Mouse (Mus musculus) neural tube, embryonic 13.5 days (tissue): ENCODE measurements around the gene Olfr434. TPM values are rescaled to one million over a fixed set of nuclear protein-coding genes. Genes with fewer than 3 reads are reported as not detected.
"Not testable (repeated sequence)": the region's sequence is repeated elsewhere in the genome, so short reads cannot be mapped to it uniquely, and the experiment has no call there.

ENCODE experiments used
- ATAC-seq: fragments of 200-750 bp; cut with Nextera tagmentation; 2 replicates; pipeline ENCODE4 v1.8.0; 2017; ENCODE audit warnings: low read depth, mild to moderate bottlenecking, moderate TSS enrichment, moderate library complexity
- H3K27ac ChIP-seq: fragments of 300-500 bp; sonication (generic); replicated peaks from 2 replicates; pipeline ENCODE4 v1.5.1; 2015; ENCODE audit warnings: moderate library complexity, mild to moderate bottlenecking, inconsistent platforms
- H3K27me3 ChIP-seq: fragments of 300-500 bp; sonication (generic); 2 replicates; pipeline ENCODE4 v1.6.1; 2015; ENCODE audit warnings: mild to moderate bottlenecking, inconsistent platforms
- H3K36me3 ChIP-seq: fragments of 300-500 bp; sonication (generic); 2 replicates; pipeline ENCODE4 v1.6.1; 2015; ENCODE audit warnings: mild to moderate bottlenecking, inconsistent platforms
- H3K4me1 ChIP-seq: fragments of 300-500 bp; sonication (generic); replicated peaks from 2 replicates; pipeline ENCODE4 v1.6.1; 2015; ENCODE audit warnings: inconsistent platforms
- H3K4me2 ChIP-seq: fragments of 300-500 bp; sonication (generic); 2 replicates; pipeline ENCODE4 v1.6.1; 2015; ENCODE audit warnings: inconsistent platforms, mild to moderate bottlenecking, moderate library complexity
- H3K4me3 ChIP-seq: fragments of 300-500 bp; sonication (generic); 2 replicates; pipeline ENCODE4 v1.5.1; 2015; ENCODE audit warnings: mild to moderate bottlenecking, inconsistent platforms
- H3K9ac ChIP-seq: fragments of 300-500 bp; sonication (generic); 2 replicates; pipeline ENCODE4 v1.6.1; 2015; ENCODE audit warnings: moderate library complexity, mild to moderate bottlenecking, inconsistent platforms
- H3K9me3 ChIP-seq: fragments of 300-500 bp; sonication (generic); 2 replicates; pipeline ENCODE4 v1.6.1; 2016; ENCODE audit warnings: inconsistent platforms
- WGBS: fragments of 180-500 bp; shearing (Covaris S2); methylation state at CpG from one replicate; pipeline ENCODE4 v1.1.7; 2015; 5-methylcytosine and 5-hydroxymethylcytosine counted together
- polyA plus RNA-seq: library from polyadenylated mRNA; unstranded; fragments of >200 nt; fragmentation: Nextera tagmentation; extraction: Ambion mirVana; gene quantifications from 2 replicates; pipeline ENCODE4 v1.2.1, GENCODE M21; 2015

Olfr434 gene
- not detected in 2 replicates for polyA plus RNA-seq

DNA sequence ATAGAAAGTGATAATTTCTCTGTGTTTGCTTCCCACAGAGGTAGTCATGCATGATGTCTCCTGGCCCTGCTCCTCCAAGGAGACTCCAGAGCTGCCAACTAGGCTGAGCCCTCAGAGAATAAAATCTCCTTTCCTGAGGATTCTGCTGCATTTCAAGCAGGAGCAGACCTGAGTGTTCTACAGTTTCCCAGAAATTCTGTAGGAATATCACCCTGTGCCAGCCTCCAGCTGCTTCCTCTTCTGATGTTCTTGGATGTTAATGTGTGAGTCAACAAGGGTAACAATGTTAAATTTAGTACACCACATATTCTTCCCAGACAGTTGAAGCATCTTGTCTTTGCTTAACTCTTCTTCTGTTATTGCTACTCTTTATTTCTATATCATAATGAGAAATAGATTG, at the start of gene Olfr434:
Olfr434 (plus strand) TSS at position 149 of the 400 bp plus-strand sequence.
- not testable (repeated sequence) for H3K4me3 ChIP-seq, H3K4me2 ChIP-seq, H3K36me3 ChIP-seq, ATAC-seq, H3K9ac ChIP-seq, H3K27me3 ChIP-seq, H3K4me1 ChIP-seq, H3K9me3 ChIP-seq, H3K27ac ChIP-seq

DNA sequence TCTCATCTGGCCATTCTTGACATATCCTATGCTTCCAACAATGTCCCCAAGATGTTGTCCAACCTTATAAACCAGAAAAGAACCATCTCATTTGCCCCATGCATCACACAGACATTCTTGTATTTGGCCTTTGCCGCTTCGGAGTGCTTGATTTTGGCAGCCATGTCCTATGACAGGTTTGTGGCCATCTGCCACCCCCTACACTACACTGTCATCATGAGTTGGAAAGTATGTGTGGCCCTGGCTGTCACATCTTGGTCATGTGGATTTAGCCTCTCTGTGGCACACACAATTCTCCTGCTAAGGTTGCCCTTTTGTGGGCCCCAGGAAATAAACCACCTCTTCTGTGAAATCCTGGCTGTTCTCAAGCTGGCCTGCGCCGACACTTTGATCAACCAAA, 45.6 kb upstream of the Olfr434 start:
- WGBS = 98% methylated on average over 4 of the region's 4 CpGs
- no peak overlapping the region for H3K9ac ChIP-seq
- no peaks in the 10 kb centered on the region for H3K9me3 ChIP-seq
- no peaks in the 10 kb centered on the region for H3K36me3 ChIP-seq
- H3K27me3 ChIP-seq = no peaks in the 10 kb centered on the region
- no peak overlapping the region for H3K4me3 ChIP-seq
- no peak overlapping the region for H3K4me2 ChIP-seq
- no peaks in the 10 kb centered on the region for H3K4me1 ChIP-seq
- no peak for ATAC-seq
- H3K27ac ChIP-seq = no peak overlapping the region

DNA sequence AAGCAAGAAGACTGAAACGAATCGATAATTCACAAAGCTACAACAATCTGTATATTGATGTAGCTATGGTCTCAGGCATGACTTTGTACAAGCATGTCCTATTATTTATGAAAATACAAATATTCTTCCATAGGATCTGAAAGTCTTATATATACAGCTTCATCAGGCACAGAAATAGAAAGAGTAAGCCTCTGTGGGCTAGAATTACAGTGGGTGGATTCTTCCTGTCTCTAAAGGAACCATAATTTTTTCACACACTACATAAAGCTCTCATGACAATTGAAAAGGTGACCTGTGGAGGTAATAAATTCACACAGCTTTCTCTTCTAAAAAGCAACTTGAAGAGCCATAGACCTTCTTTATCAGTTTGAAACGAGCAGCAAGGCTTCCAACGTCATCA, 41.0 kb upstream of the Olfr434 start, which contains the start of gene Olfr13:
Olfr13 (plus strand) TSS at position 301 of the 400 bp plus-strand sequence.
- 72% methylated on average over 4 of the region's 4 CpGs for whole genome bisulfite sequencing
- no peak within 1 kb of the TSS for H3K4me3 ChIP-seq
- no peaks in the 10 kb centered on the region for H3K27me3 ChIP-seq
- H3K4me1 ChIP-seq = no peaks in the 10 kb centered on the region
- no peaks in the 10 kb centered on the region for H3K9me3 ChIP-seq
- no peak for ATAC-seq
- H3K9ac ChIP-seq = no peak within 1 kb of the TSS
- H3K36me3 ChIP-seq = no peaks in the 10 kb centered on the region
- no peak within 1 kb of the TSS for H3K27ac ChIP-seq
- H3K4me2 ChIP-seq = no peak within 1 kb of the TSS

DNA sequence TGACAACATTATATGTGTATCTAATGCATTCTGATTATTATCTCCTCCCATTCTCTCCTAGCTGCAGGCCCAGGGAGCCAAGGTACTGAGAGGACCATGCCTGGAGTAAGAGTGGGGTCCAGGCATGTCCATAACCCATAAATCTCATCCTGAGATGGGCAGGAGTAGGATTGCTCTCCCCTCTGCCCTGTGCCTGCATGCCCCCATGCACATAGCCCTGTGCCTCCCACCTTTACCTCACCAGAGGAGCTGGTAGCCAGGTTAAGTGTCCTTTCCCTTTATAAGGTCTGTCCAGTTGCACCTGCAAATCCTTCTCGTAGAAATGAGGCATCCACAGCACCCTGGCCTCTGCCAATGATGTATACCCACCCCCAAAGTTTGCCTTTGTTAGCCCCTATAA, 34.7 kb upstream of the Olfr434 start:
- Histone ChIP-seq H3K9ac (no peak overlapping the region), H3K36me3 (no peaks in the 10 kb centered on the region), H3K27ac (no peak overlapping the region), H3K4me3 (no peak overlapping the region), H3K27me3 (no peaks in the 10 kb centered on the region), H3K4me1 (peaks cover 9% of the 10 kb centered on the region), H3K4me2 (no peak overlapping the region), H3K9me3 (no peaks in the 10 kb centered on the region)
- ATAC-seq = no peak
- 58% methylated on average over 1 of the region's 1 CpGs for WGBS

DNA sequence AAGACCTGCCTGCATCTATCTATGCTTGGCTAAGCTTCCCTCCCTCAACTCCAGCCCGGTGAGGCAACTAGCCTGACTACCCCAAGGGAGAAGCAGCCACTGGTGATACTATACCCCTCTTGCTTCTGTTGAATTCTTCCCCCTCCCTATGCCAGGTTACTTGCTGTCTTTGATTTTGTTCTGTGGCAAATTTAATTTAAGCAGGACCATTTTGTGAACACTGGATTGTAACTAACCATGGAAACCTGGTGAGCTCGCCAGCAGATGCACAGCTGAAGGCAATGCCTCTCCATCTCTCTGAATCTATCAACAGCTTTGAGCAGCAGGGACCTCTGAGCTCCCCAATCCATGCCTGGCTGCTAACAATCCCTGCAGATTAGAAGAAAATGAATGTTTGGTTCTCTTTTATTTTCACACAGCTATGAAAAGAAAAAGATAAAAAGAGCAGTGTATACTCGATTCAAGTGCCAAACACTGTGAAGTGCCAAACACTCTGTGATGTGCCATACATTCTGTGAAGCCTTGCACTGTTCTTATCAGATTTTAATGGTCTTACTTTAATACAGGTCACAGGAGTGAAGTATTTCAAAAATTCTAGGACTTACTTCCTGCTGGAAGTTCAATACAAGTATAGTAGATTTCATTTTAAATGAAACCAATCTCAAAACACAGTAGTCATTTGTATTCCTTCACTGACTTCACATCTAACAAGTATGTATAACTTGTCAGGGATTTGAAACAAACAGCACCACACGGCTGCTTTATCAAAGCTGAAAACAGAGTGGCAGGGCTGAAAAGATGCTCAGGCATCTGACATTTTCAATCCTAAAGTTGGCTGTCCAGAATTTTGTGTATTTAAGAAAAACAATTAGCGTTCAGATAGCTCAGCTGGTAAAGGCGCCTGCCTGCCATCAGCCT, 34.0 kb upstream of the Olfr434 start:
- Histone ChIP-seq H3K4me1 (peaks cover 9% of the 10 kb centered on the region), H3K27ac (no peak overlapping the region), H3K4me2 (no peak overlapping the region), H3K9me3 (no peaks in the 10 kb centered on the region), H3K4me3 (no peak overlapping the region), H3K36me3 (no peaks in the 10 kb centered on the region), H3K9ac (no peak overlapping the region), H3K27me3 (no peaks in the 10 kb centered on the region)
- 59% methylated on average over 6 of the region's 6 CpGs for WGBS
- peak; percentile 67; the same call in 1 of the 2 replicates for ATAC-seq

DNA sequence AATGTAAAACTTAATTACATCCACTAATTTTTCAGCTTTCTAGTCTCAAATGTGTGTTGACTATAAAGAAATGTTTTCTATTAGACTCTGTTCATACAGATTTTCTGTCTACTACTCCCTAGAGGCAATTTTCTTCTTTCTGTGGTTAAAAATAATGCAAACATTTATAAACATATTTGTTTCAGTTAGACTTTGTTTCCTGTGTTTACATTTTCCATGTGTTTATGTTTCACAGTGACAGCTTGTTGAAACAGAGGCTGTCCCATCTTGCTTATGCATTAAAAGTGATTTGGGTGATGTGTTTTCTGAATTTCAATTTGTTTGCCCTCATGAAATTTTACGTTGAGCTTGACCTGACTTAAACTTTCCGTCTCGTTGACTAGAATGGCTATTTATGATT, 21.8 kb upstream of the Olfr434 start:
- Histone ChIP-seq H3K36me3 (no peaks in the 10 kb centered on the region), H3K27ac (no peak overlapping the region), H3K27me3 (no peaks in the 10 kb centered on the region), H3K9me3 (no peaks in the 10 kb centered on the region), H3K4me1 (no peaks in the 10 kb centered on the region), H3K9ac (no peak overlapping the region), H3K4me2 (no peak overlapping the region), H3K4me3 (no peak overlapping the region)
- ATAC-seq = no peak
- WGBS = 86% methylated on average over 3 of the region's 3 CpGs

DNA sequence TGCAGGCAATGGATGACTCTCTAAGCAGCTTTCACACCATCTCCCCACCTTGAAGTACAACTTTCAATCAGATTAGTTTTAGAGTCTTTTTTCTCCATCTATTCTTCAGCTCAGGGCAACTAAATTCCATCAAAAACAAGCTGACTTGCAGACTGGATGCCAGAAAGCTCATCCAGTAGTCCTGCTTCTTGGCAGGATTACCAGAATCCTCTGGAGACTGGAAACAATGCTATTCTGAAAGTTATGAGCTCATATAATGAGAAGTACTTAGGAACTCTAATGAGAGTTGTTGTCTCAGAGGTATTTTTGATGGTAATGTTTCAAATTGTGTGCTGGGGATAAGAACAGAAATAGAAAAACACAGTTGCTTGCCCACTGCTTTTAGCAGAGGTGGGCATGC, 16.0 kb upstream of the Olfr434 start, which contains the start of gene Olfr435:
Olfr435 (plus strand) TSS at position 366 of the 400 bp plus-strand sequence.
- no peaks in the 10 kb centered on the region for H3K36me3 ChIP-seq
- H3K9me3 ChIP-seq = no peaks in the 10 kb centered on the region
- no peak within 1 kb of the TSS for H3K27ac ChIP-seq
- no peaks in the 10 kb centered on the region for H3K4me1 ChIP-seq
- ATAC-seq = no peak
- no peak within 1 kb of the TSS for H3K4me3 ChIP-seq
- no peak within 1 kb of the TSS for H3K4me2 ChIP-seq
- H3K9ac ChIP-seq = no peak within 1 kb of the TSS
- no peaks in the 10 kb centered on the region for H3K27me3 ChIP-seq

- Histone ChIP-seq H3K36me3 (no peaks in the 10 kb centered on the region), H3K4me1 (no peaks in the 10 kb centered on the region), H3K4me3 (no peak overlapping the region), H3K4me2 (no peak overlapping the region), H3K27me3 (no peaks in the 10 kb centered on the region), H3K27ac (no peak overlapping the region), H3K9ac (no peak overlapping the region), H3K9me3 (no peaks in the 10 kb centered on the region)
- WGBS = 87% methylated on average over 3 of the region's 3 CpGs
- no peak for ATAC-seq
Measured at GRCm38 (mm10) chr6:43198094-43198493, 14.7 kb upstream of the Olfr434 start.

GRCm38 (mm10) chr6:43202786-43203185, 10.0 kb upstream of the Olfr434 start:
- Histone ChIP-seq H3K9me3 (no peaks in the 10 kb centered on the region), H3K4me2 (no peak overlapping the region), H3K27me3 (no peaks in the 10 kb centered on the region), H3K4me1 (no peaks in the 10 kb centered on the region), H3K36me3 (no peaks in the 10 kb centered on the region), H3K9ac (no peak overlapping the region), H3K27ac (no peak overlapping the region), H3K4me3 (no peak overlapping the region)
- ATAC-seq = no peak

DNA sequence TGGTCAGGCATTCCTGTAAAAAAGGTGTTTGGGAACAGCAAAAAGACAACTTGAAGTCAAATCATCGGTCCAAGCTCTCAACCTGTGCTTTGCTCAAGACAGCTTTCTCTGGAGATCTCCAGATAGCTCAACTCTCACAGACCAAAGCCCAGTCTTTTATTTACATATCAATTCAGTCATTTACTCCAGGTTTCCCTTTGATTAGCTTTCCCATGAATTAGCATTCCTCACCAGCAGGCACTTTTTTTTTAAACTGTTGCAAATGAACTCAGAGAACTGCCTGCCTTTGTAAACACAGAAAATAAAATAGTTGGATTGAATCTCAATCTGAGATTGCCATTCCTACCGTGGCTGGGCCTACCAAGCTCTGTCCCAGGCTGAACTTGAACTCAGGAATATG, 7.5 kb upstream of the Olfr434 start:
- 30% methylated on average over 2 of the region's 2 CpGs for WGBS
- no peak overlapping the region for H3K27ac ChIP-seq

GRCm38 (mm10) chr6:43231255-43231654, 18.4 kb downstream of the Olfr434 start, which contains the start of gene Olfr47:
Gene Olfr47 (plus strand): TSS chr6:43231529.
- not testable (repeated sequence) for H3K27ac ChIP-seq, H3K4me1 ChIP-seq, ATAC-seq, H3K4me3 ChIP-seq, H3K36me3 ChIP-seq, H3K9ac ChIP-seq, H3K4me2 ChIP-seq, H3K27me3 ChIP-seq, H3K9me3 ChIP-seq
- WGBS = 93% methylated on average over 1 of the region's 1 CpGs

More for the DNA sequence above, 7.5 kb upstream of the Olfr434 start:
- H3K27me3 ChIP-seq = no peaks in the 10 kb centered on the region
- no peak overlapping the region for H3K9ac ChIP-seq
- no peak overlapping the region for H3K4me3 ChIP-seq
- no peaks in the 10 kb centered on the region for H3K4me1 ChIP-seq
- no peaks in the 10 kb centered on the region for H3K9me3 ChIP-seq
- ATAC-seq = no peak
- H3K4me2 ChIP-seq = no peak overlapping the region
- H3K36me3 ChIP-seq = no peaks in the 10 kb centered on the region

GRCm38 (mm10) chr6:43242061-43242460, 29.2 kb downstream of the Olfr434 start:
- no peaks in the 10 kb centered on the region for H3K36me3 ChIP-seq
- WGBS = 16% methylated on average over 4 of the region's 4 CpGs

GRCm38 (mm10) chr6:43247396-43247795, 34.6 kb downstream of the Olfr434 start:
- H3K27me3 ChIP-seq = no peaks in the 10 kb centered on the region
- 72% methylated on average over 3 of the region's 3 CpGs for WGBS
- H3K36me3 ChIP-seq = no peaks in the 10 kb centered on the region
- no peak overlapping the region for H3K27ac ChIP-seq
- H3K9me3 ChIP-seq = no peaks in the 10 kb centered on the region
- H3K4me1 ChIP-seq = no peaks in the 10 kb centered on the region
- H3K9ac ChIP-seq = no peak overlapping the region
- no peak for ATAC-seq
- no peak overlapping the region for H3K4me3 ChIP-seq
- no peak overlapping the region for H3K4me2 ChIP-seq

More at GRCm38 (mm10) chr6:43242061-43242460, 29.2 kb downstream of the Olfr434 start:
- Histone ChIP-seq H3K27ac (no peak overlapping the region), H3K27me3 (no peaks in the 10 kb centered on the region), H3K4me2 (no peak overlapping the region), H3K9ac (no peak overlapping the region), H3K4me1 (no peaks in the 10 kb centered on the region), H3K4me3 (no peak overlapping the region), H3K9me3 (no peaks in the 10 kb centered on the region)
- no peak for ATAC-seq
